Mouse (Mus musculus) stomach, embryonic 14.5 days (tissue): Measurements from ENCODE around the gene Casz1. TPM values are rescaled to one million over a fixed set of nuclear protein-coding genes. Genes with fewer than 3 reads are reported as not detected.

Experiments
- ATAC-seq: fragments of 200-750 bp; cut with Nextera tagmentation; 2 replicates; pipeline ENCODE4 v1.8.0; 2017; ENCODE audit warnings: low read depth, moderate TSS enrichment; ENCODE audit not compliant: insufficient number of reproducible peaks, insufficient read depth, low FRiP score
- H3K27ac ChIP-seq: fragments of 300-500 bp; sonication (generic); 2 replicates; pipeline ENCODE4 v1.5.1; 2014; ENCODE audit warnings: mild to moderate bottlenecking, low read length, moderate library complexity, mixed read lengths
- H3K27me3 ChIP-seq: fragments of 300-500 bp; sonication (generic); 2 replicates; pipeline ENCODE4 v1.6.1; 2014; ENCODE audit warnings: low read length, control low read depth, mixed read lengths; ENCODE audit not compliant: control insufficient read depth, insufficient read depth
- H3K36me3 ChIP-seq: fragments of 300-500 bp; sonication (generic); 2 replicates; pipeline ENCODE4 v1.6.1; 2014; ENCODE audit warnings: mild to moderate bottlenecking, control low read depth, low read length, moderate library complexity, mixed read lengths; ENCODE audit not compliant: control insufficient read depth, insufficient read depth
- H3K4me1 ChIP-seq: fragments of 300-500 bp; sonication (generic); 2 replicates; pipeline ENCODE4 v1.6.1; 2014; ENCODE audit warnings: low read length, control low read depth, mixed read lengths; ENCODE audit not compliant: control insufficient read depth, insufficient read depth
- H3K4me2 ChIP-seq: fragments of 300-500 bp; sonication (generic); replicated peaks from 2 replicates; pipeline ENCODE4 v1.6.1; 2014; ENCODE audit warnings: low read depth, low read length, control low read depth
- H3K4me3 ChIP-seq: fragments of 300-500 bp; sonication (generic); 2 replicates; pipeline ENCODE4 v1.5.1; 2014; ENCODE audit warnings: low read depth, low read length, control low read depth
- H3K9ac ChIP-seq: fragments of 300-500 bp; sonication (generic); replicated peaks from 2 replicates; pipeline ENCODE4 v1.6.1; 2014; ENCODE audit warnings: low read depth, mild to moderate bottlenecking, control low read depth, low read length, moderate library complexity, mixed read lengths
- H3K9me3 ChIP-seq: fragments of 300-500 bp; sonication (generic); 2 replicates; pipeline ENCODE4 v1.6.1; 2016; ENCODE audit warnings: low read depth, low read length, control low read depth; ENCODE audit not compliant: control insufficient read depth
- WGBS: fragments of 180-500 bp; shearing (Covaris S2); extraction: QIAGEN DNeasy Blood & Tissue Kit; methylation state at CpG from one replicate; pipeline ENCODE4 v1.1.7; 2014; 5-methylcytosine and 5-hydroxymethylcytosine counted together
- polyA plus RNA-seq: library from polyadenylated mRNA; unstranded; fragments of >200 nt; fragmentation: Nextera tagmentation; extraction: Ambion mirVana; gene quantifications from 2 replicates; pipeline ENCODE4 v1.2.1, GENCODE M21; 2014

Gene Casz1
- polyA plus RNA-seq, 1 experiment from 2014 or later = 10.3 TPM

GRCm38 (mm10) chr4:148844921-148845320, 40.7 kb downstream of the Casz1 start:
- H3K9me3 ChIP-seq = no peaks in the 10 kb centered on the region
- H3K27me3 ChIP-seq = no peaks in the 10 kb centered on the region
- H3K4me1 ChIP-seq = peaks cover 5% of the 10 kb centered on the region
- no peak overlapping the region for H3K4me3 ChIP-seq
- H3K27ac ChIP-seq = no peak overlapping the region
- 35% methylated on average over 7 of the region's 7 CpGs for WGBS
- no peak overlapping the region for H3K4me2 ChIP-seq
- no peak overlapping the region for H3K9ac ChIP-seq
- no peaks in the 10 kb centered on the region for H3K36me3 ChIP-seq
- no peak for ATAC-seq

- H3K9me3 ChIP-seq = no peaks in the 10 kb centered on the region
- peak overlapping the region; percentile 22; the same call in 1 of the 2 replicates for H3K4me2 ChIP-seq
- WGBS = 47% methylated on average over 9 of the region's 9 CpGs
- no peak overlapping the region for H3K4me3 ChIP-seq
- H3K9ac ChIP-seq = no peak overlapping the region
- H3K36me3 ChIP-seq = no peaks in the 10 kb centered on the region
- ATAC-seq = no peak
- H3K27me3 ChIP-seq = no peaks in the 10 kb centered on the region
- H3K4me1 ChIP-seq = peaks cover 5% of the 10 kb centered on the region
- H3K27ac ChIP-seq = no peak overlapping the region
Observed at GRCm38 (mm10) chr4:148846203-148846602, 42.0 kb downstream of the Casz1 start.

- H3K9me3 ChIP-seq = no peaks in the 10 kb centered on the region
- no peak overlapping the region for H3K27ac ChIP-seq
- H3K4me1 ChIP-seq = peaks cover 8% of the 10 kb centered on the region
- no peaks in the 10 kb centered on the region for H3K27me3 ChIP-seq
- H3K36me3 ChIP-seq = no peaks in the 10 kb centered on the region
- no peak for ATAC-seq
- no peak overlapping the region for H3K9ac ChIP-seq
- WGBS = 46% methylated on average over 11 of the region's 11 CpGs
- H3K4me2 ChIP-seq = 0 out of 2 replicates have a peak overlapping the region, but pooled peaks have one; percentile 22
- no peak overlapping the region for H3K4me3 ChIP-seq
Observed at GRCm38 (mm10) chr4:148846724-148847123, 42.5 kb downstream of the Casz1 start.

GRCm38 (mm10) chr4:148847636-148848035, 43.4 kb downstream of the Casz1 start:
- H3K27ac ChIP-seq = no peak overlapping the region
- peaks cover 13% of the 10 kb centered on the region for H3K4me1 ChIP-seq
- H3K36me3 ChIP-seq = no peaks in the 10 kb centered on the region
- ATAC-seq = no peak
- WGBS = 83% methylated on average over 9 of the region's 9 CpGs
- H3K4me2 ChIP-seq = no peak overlapping the region
- no peak overlapping the region for H3K4me3 ChIP-seq
- no peak overlapping the region for H3K9ac ChIP-seq
- H3K9me3 ChIP-seq = no peaks in the 10 kb centered on the region
- H3K27me3 ChIP-seq = no peaks in the 10 kb centered on the region

- Histone ChIP-seq H3K4me1 (peaks cover 13% of the 10 kb centered on the region), H3K4me3 (no peak overlapping the region), H3K9ac (no peak overlapping the region), H3K36me3 (no peaks in the 10 kb centered on the region), H3K27ac (no peak overlapping the region), H3K27me3 (no peaks in the 10 kb centered on the region), H3K4me2 (no peak overlapping the region), H3K9me3 (no peaks in the 10 kb centered on the region)
- 77% methylated on average over 6 of the region's 6 CpGs for WGBS
- no peak for ATAC-seq
Observed at GRCm38 (mm10) chr4:148849437-148849836, 45.2 kb downstream of the Casz1 start.

- no peak overlapping the region for H3K9ac ChIP-seq
- H3K27ac ChIP-seq = no peak overlapping the region
- WGBS = 76% methylated on average over 4 of the region's 4 CpGs
- no peak overlapping the region for H3K4me2 ChIP-seq
- no peak for ATAC-seq
- H3K27me3 ChIP-seq = no peaks in the 10 kb centered on the region
- H3K4me3 ChIP-seq = no peak overlapping the region
- H3K36me3 ChIP-seq = no peaks in the 10 kb centered on the region
- no peaks in the 10 kb centered on the region for H3K9me3 ChIP-seq
- H3K4me1 ChIP-seq = peaks cover 10% of the 10 kb centered on the region; the same call in 1 of the 2 replicates
Observed at GRCm38 (mm10) chr4:148853057-148853456, 48.8 kb downstream of the Casz1 start.

- 22% methylated on average over 2 of the region's 2 CpGs for WGBS
- Histone ChIP-seq H3K4me2 (no peak overlapping the region), H3K4me1 (peaks cover 10% of the 10 kb centered on the region; the same call in 1 of the 2 replicates), H3K27me3 (0 out of 2 replicates have a peak, but pooled peaks cover 1% of the 10 kb centered on the region), H3K9me3 (no peaks in the 10 kb centered on the region), H3K36me3 (no peaks in the 10 kb centered on the region), H3K27ac (no peak overlapping the region), H3K9ac (no peak overlapping the region), H3K4me3 (no peak overlapping the region)
- ATAC-seq = no peak
Observed at GRCm38 (mm10) chr4:148854093-148854492, 49.9 kb downstream of the Casz1 start.

GRCm38 (mm10) chr4:148855527-148855926, 51.3 kb downstream of the Casz1 start:
- H3K9me3 ChIP-seq = no peaks in the 10 kb centered on the region
- ATAC-seq = no peak
- H3K36me3 ChIP-seq = no peaks in the 10 kb centered on the region
- H3K4me1 ChIP-seq = peaks cover 18% of the 10 kb centered on the region; the same call in 1 of the 2 replicates
- no peak overlapping the region for H3K9ac ChIP-seq
- no peak overlapping the region for H3K27ac ChIP-seq
- no peak overlapping the region for H3K4me2 ChIP-seq
- no peak overlapping the region for H3K4me3 ChIP-seq
- WGBS = 86% methylated on average over 5 of the region's 5 CpGs
- 0 out of 2 replicates have a peak, but pooled peaks cover 4% of the 10 kb centered on the region for H3K27me3 ChIP-seq

GRCm38 (mm10) chr4:148856216-148856615, 52.0 kb downstream of the Casz1 start:
- Histone ChIP-seq H3K4me3 (no peak overlapping the region), H3K4me1 (peaks cover 18% of the 10 kb centered on the region; the same call in 1 of the 2 replicates), H3K27ac (no peak overlapping the region), H3K36me3 (no peaks in the 10 kb centered on the region), H3K9ac (no peak overlapping the region), H3K9me3 (no peaks in the 10 kb centered on the region), H3K27me3 (0 out of 2 replicates have a peak, but pooled peaks cover 4% of the 10 kb centered on the region), H3K4me2 (no peak overlapping the region)
- no peak for ATAC-seq
- WGBS = 79% methylated on average over 4 of the region's 4 CpGs
